Mouse (Mus musculus) mouse embryonic stem cell (cell line): ENCODE data around the gene Snrnp35.

ENCODE experiments used
- in situ Hi-C, 2 experiments: fragments of 300-500 bp; cut with MboI; formaldehyde crosslinking; loops; 1 replicate in 1 of 2; 3 replicates in 1 of 2; pipeline ENCODE4 v1.14.3; 2019 to 2020; ENCODE audit warnings: low sequenced_read_pairs in 2 of 2, low pct_unique_long_range_greater_than_20kb in 1 of 2, mixed read lengths in 1 of 2; ENCODE audit not compliant: unreplicated experiment in 1 of 2

Gene Snrnp35

DNA sequence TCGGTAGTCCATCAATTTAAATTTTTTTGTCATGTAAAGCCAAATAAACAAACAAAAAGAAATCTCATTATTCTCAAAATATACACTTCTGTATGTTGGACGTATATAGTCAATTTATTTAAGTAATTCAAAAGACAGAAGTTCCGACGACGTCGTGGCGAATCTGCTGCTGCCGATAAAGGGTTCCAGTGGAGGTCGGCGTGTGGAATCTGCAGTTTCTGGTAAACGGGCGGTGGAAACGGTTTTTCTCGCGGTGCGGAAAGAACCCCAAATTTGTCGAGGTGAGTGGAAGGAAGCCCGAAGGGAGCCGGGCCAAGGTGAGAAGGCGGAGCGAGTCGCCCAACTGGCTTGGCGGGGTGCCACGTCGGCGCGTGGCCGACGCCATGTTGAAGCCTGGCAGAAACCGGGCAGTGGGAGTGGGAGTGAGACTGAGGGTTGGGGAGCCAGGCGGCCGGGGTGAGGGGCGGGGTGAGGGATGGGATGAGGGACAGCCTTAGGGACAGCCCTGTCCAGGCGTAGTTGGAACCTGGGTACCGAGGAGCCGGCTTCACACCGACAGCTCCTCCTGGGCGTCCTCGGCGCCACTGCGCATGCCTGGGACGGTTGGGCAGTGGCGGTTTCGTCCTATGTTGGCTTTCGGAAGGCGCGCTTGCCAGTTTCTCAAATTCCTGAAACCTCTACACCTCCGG lies at the start of gene Snrnp35:
Gene Snrnp35 (plus strand): TSS at position 169 of the 689 bp plus-strand sequence.
- in situ Hi-C loops = no loop called here

DNA sequence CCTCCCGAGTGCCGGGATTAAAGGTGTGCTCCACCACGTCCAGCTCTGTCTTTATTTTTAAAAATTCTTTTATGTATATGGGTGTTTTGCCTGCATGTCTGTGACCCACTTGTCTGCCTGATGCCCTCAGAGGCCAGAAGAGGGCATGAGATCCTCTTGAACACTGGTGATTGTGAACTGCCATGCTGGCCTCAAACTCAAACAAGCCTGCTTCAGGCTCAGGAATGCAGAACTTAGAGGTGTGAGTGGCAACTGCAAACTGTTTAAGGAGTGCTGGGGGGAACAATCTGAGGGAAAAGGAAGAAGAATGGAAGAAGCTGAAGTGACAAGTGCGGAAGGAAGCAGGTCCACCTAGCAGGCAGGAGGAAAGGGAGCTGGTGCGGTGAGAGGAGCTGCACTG lies 44.7 kb upstream of the Snrnp35 start:
- in situ Hi-C loops = no loop called here

- in situ Hi-C loops = no loop called here
These were observed 44.2 kb upstream of the Snrnp35 start for GRCm38 (mm10) chr5:124438746-124439145.

GRCm38 (mm10) chr5:124439447-124440093 lies 43.4 kb upstream of the Snrnp35 start, which contains the start of gene Kmt5a:
TSS of gene Kmt5a (plus strand) at chr5:124439930.
- in situ Hi-C loops = no loop called here

DNA sequence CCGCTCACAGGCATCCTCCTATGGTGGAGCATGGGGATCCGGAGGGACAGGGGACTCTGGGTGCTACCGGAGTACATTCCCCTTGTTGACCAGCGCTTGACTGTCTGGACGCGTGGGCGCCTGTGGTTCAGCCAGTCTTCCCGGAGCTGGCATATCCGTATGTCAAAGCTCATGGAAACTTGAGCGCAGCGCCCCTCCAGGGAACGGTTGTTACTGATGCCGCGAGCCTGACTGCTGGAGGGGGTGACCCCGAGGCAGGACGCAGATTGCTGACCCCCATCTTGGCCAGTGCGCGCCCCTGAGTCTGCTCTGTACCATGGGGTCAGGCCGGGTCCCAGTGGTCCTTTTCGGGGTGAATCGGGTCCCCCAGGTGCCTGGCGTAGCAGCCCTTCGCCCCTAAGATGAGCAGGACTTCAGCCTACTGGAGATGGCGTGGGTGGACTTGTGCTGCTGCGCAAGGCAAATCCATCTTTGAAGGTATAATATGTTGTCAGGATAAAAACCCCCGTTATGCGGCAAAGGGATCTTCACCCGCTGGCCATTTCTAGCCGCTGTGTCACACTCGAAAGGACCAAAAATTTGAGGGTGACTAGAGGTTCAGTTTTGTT lies 42.7 kb upstream of the Snrnp35 start:
- in situ Hi-C loops = no loop called here

DNA sequence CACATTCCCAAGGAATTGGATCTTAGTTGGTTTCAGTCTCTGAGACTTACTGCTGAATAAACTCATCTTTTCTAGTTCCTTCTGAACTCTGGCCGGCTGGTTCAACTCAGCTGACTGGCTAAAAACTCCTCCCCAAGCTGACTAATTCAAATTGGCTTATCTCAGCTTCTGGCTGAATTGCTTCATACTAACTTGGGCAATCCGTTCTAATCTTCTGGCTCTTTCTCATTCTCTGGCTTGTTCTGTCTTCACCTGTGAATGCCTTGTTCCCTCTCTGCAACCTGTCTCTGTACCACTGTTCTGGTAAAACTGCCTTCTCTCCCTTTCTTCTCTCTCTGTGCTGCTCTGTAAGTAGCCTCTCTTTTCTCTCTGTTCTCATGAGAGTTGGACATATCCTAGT lies 40.3 kb upstream of the Snrnp35 start:
- in situ Hi-C loops = no loop called here

GRCm38 (mm10) chr5:124444208-124444607 lies 38.7 kb upstream of the Snrnp35 start:
- in situ Hi-C loops = no loop called here

GRCm38 (mm10) chr5:124444661-124445561 lies 38.0 kb upstream of the Snrnp35 start:
- in situ Hi-C loops = no loop called here

DNA sequence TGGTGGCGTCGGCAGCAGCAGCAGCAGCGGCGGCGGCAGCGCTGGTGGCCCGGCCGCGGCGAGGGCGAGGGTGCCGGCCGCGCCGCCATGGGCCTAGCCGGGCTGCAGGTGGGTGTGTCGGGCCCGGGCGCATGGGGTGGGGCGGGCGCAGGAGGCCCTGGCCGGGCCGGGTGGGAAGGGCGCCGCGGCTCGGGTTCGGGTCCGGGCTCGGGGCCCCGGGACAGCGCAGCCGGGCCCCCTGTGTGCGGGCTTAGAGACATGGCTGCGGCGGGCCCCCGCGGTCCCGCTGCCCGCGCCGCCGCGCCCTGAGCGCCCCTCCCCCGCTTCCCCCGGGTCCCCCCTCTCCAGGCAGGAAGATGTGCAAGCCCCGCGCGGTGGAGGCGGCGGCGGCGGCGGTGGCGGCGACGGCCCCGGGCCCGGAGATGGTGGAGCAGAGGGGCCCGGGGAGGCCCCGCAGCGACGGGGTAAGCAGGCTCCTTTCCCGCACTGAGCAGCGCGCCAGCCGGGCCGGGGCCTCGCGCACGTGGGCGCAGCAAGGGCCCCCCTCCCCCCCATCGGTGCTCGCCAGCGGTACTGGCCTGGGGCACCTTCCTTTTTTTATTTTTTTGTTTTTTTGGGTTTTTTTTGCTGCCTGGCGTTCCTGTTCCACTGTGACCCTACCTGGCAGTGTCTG lies 37.2 kb upstream of the Snrnp35 start:
- in situ Hi-C loops = no loop called here

- in situ Hi-C loops = no loop called here
These were observed 36.5 kb upstream of the Snrnp35 start for GRCm38 (mm10) chr5:124446301-124446881.

DNA sequence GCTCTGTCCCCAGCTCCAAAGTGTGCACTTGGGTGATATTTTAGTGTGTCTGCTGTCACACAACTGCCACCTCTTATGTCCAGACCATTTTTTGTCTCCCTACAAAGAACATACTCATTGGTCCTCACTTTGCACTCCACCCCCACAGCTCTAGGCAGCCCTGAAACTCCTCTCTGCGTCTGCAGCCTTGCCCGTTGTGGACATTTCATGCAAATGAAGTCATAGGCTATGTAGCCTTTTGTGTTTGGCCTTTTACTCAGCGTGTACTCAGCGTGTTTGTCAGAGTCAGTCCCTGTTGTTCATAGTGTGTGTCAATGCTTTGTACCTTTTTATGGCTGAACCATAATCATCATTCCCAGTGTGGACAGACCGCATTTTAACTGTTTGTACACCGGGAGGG lies 33.4 kb upstream of the Snrnp35 start:
- in situ Hi-C loops = no loop called here

GRCm38 (mm10) chr5:124450051-124450450 lies 32.9 kb upstream of the Snrnp35 start:
- in situ Hi-C loops = no loop called here

DNA sequence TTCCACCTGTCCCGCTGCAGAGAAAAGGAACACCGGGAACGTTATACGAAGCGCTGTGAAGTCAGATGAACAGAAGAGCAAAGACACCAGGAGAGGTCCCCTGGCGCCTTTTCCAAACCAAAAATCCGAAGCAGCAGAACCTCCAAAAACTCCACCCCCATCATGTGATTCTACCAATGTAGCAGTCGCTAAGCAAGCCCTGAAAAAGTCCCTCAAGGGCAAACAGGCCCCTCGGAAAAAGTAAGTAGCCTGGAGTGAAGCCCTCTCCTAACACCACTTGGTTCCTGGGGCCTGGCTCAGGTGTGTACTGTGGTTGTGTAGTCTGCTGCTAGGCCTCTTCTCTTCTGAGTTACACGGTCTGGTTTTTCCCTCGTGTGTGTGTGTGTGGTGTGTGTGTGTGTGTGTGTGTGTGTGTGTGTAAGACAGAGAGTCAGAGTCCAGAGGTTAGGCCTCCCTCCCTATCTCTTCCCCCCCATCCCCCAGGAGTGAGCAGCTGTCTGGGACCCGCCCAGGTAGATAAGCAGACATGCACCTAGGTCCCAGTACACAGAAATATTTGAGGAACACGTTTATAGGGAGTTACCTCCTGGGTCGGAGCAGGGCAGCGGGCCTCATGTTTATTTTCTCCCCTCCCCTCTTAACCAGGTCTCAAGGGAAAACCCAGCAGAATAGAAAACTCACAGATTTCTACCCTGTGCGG lies 32.1 kb upstream of the Snrnp35 start:
- in situ Hi-C loops = no loop called here

DNA sequence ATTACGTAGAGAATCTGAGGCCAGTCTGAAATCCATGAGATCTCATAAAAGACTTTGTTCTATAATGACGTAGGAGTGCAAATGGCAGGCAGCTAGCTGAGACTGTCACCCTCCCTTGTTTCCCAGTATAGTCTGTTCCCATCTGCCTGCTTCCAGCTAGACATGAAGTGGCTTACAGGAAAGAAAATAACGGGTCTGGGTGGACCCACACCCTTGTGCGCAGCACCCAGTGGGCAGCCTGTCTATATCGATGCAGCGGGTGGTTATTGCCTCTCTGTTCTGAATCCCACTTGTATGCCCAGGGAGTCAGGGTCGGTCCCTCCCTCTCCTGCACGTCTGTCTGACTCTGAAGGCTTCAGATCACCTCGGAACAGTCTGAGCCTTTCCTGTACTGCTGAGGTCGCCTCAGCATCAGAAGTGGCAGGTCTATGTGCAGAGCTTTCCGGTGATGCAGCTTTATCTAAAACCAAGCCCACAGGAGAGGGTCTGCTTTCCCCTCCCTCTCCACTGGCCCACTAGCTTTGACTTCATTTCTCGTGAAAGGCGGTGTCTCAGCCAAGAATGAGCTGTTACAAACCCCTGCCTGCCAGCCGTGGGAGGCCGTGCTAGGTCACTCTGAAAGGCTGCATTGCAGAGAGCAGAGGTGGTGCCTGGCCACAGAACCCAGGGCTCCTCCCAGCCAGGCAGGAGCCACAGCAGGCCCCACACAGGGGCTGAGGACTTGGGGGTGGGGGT lies 30.3 kb upstream of the Snrnp35 start:
- in situ Hi-C loops = no loop called here

- in situ Hi-C loops = no loop called here
These were observed 29.4 kb upstream of the Snrnp35 start for GRCm38 (mm10) chr5:124453339-124454081.

GRCm38 (mm10) chr5:124454082-124454419 lies 28.9 kb upstream of the Snrnp35 start:
- in situ Hi-C loops = no loop called here
